Mouse (Mus musculus) granulocyte monocyte progenitor cell, adult 5-6 weeks (primary cell): ENCODE measurements around the gene Cidec. TPM values are rescaled to one million over a fixed set of nuclear protein-coding genes. Genes with fewer than 3 reads are reported as not detected.

Experiments used
- ATAC-seq: replicated peaks from 2 replicates; pipeline ENCODE4 v1.8.0; 2016; ENCODE audit warnings: mild to moderate bottlenecking, moderate TSS enrichment, inconsistent platforms; ENCODE audit not compliant: poor library complexity, severe bottlenecking
- total RNA-seq, 2 experiments: library from RNA; stranded (forward) in 1 of 2; stranded (reverse) in 1 of 2; fragments of 200-712, 200-1000 nt in 1 of 2; fragments of >200 nt in 1 of 2; fragmentation: Nextera tagmentation in 1 of 2; gene quantifications; 2 replicates each; pipeline ENCODE4 v1.2.3; 2014 to 2017

Gene Cidec
- total RNA-seq, 2 experiments from 2014 or later = not detected

DNA sequence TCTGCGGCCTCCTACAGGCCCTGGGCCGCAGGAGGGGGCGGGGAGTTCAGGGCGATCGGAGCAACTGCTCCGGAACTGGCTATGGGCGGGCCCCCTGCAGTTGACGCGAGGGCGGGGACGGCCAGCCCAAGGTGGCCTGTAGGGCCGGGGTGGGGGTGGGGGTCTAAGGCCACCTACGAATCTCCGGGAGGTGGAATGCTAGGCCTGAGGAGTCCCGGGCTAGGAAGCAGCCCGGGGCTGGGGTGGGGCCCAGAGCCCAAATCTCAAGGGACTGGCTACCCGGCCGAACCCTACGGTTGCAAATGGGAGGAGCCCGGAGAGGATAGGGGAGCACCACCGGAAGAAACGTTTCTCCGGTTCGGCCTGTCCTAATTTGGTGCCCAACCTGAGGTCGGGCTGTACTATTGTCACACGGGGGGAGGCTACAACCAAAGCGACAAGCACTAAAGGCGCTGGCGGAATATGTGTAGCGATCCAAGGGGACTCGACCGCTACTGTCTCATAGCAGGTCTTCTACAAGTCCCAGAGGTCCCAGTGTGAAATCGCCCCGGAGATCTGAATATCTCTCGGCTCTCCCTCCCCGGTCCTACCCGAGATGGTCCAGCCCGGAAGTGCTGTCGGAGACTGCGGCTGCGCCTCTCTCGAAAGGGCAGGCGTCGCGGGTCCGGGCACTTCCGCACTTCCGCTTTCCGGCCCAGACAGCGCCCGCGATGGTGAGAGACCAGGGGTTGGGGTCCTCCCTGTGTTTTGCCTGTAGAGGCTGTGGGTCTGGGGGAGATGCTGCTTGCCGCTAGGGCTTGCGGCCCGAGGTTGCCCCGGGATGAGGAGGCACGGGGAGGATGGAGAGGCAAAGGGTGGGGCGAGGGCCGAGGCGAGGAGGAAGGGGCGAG lies 57.8 kb downstream of the Cidec start, which contains the start of the genes Tada3 and Arpc4:
Tada3 (minus strand) TSS at position 388 of the 890 bp plus-strand sequence.
Arpc4 (plus strand) TSS at position 620 of the 890 bp plus-strand sequence.
- peak; percentile 76 for ATAC-seq

DNA sequence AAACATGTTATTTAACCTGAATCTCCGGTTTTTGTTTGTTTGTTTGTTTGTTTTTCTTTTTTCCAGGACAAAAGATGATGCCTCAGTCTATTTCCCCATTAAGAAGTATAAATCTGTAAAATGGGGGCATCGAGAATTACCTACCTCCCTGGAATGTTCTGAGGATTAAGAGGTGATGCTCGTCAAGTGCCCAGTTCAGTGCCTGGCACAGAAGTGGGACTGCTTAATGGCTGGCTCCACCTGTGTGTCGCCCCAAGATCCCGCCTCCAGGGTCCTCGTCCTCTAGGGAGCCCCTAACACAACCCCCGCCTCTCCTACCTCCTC lies 58.4 kb downstream of the Cidec start:
- ATAC-seq = no peak

Other genes starting within 250 kb of the Cidec start
- not detected in 2 replicates for gene Lhfpl4, start 240.4 kb downstream of the Cidec start, total RNA-seq (2014; fragmentation: Nextera tagmentation)
- gene Lhfpl4, start 240.4 kb downstream of the Cidec start, total RNA-seq (2017) = not detected in 2 replicates
- 32.4 and 37.6 TPM in 2 replicates for gene Mtmr14, start 197.9 kb downstream of the Cidec start, total RNA-seq (2014; fragmentation: Nextera tagmentation)
- 31.0 and 40.9 TPM in 2 replicates for gene Mtmr14, start 197.9 kb downstream of the Cidec start, total RNA-seq (2017)
- 0.19 TPM in 1 of 2 replicates, not detected in the other for gene Cpne9, start 153.5 kb downstream of the Cidec start, total RNA-seq (2014; fragmentation: Nextera tagmentation)
- gene Cpne9, start 153.5 kb downstream of the Cidec start, total RNA-seq (2017) = 0.39 TPM in 1 of 2 replicates, not detected in the other
- gene Brpf1, start 128.6 kb downstream of the Cidec start, total RNA-seq (2014; fragmentation: Nextera tagmentation) = 48.4 and 53.2 TPM in 2 replicates
- gene Brpf1, start 128.6 kb downstream of the Cidec start, total RNA-seq (2017) = 40.0 and 43.8 TPM in 2 replicates
- gene Ogg1, start 108.8 kb downstream of the Cidec start, total RNA-seq (2014; fragmentation: Nextera tagmentation) = 13.8 and 17.8 TPM in 2 replicates
- 6.4 and 7.9 TPM in 2 replicates for gene Ogg1, start 108.8 kb downstream of the Cidec start, total RNA-seq (2017)
- 18.7 and 23.0 TPM in 2 replicates for gene Camk1, start 91.8 kb downstream of the Cidec start, total RNA-seq (2014; fragmentation: Nextera tagmentation)
- 17.2 and 18.3 TPM in 2 replicates for gene Camk1, start 91.8 kb downstream of the Cidec start, total RNA-seq (2017)
- 18.9 and 21.0 TPM in 2 replicates for gene Tada3, start 57.9 kb downstream of the Cidec start, total RNA-seq (2014; fragmentation: Nextera tagmentation)
- 9.7 and 13.8 TPM in 2 replicates for gene Tada3, start 57.9 kb downstream of the Cidec start, total RNA-seq (2017)
- 223 and 277 TPM in 2 replicates for gene Arpc4, start 57.6 kb downstream of the Cidec start, total RNA-seq (2014; fragmentation: Nextera tagmentation)
- gene Arpc4, start 57.6 kb downstream of the Cidec start, total RNA-seq (2017) = 211 and 270 TPM in 2 replicates
- 1.5 and 3.1 TPM in 2 replicates for gene Ttll3, start 46.5 kb downstream of the Cidec start, total RNA-seq (2014; fragmentation: Nextera tagmentation)
- 0.26 and 1.8 TPM in 2 replicates for gene Ttll3, start 46.5 kb downstream of the Cidec start, total RNA-seq (2017)
- 10.8 and 15.3 TPM in 2 replicates for gene Rpusd3, start 16.4 kb downstream of the Cidec start, total RNA-seq (2014; fragmentation: Nextera tagmentation)
- gene Rpusd3, start 16.4 kb downstream of the Cidec start, total RNA-seq (2017) = 11.2 and 18.9 TPM in 2 replicates
- gene Jagn1, start 6.8 kb upstream of the Cidec start, total RNA-seq (2014; fragmentation: Nextera tagmentation) = 53.5 and 73.6 TPM in 2 replicates
- gene Jagn1, start 6.8 kb upstream of the Cidec start, total RNA-seq (2017) = 23.2 and 28.3 TPM in 2 replicates
- gene Il17re, start 22.7 kb upstream of the Cidec start, total RNA-seq (2014; fragmentation: Nextera tagmentation) = not detected in 2 replicates
- 0.31 and 0.43 TPM in 2 replicates for gene Il17re, start 22.7 kb upstream of the Cidec start, total RNA-seq (2017)
- gene Il17rc, start 35.7 kb upstream of the Cidec start, total RNA-seq (2014; fragmentation: Nextera tagmentation) = not detected in 2 replicates
- not detected in 2 replicates for gene Il17rc, start 35.7 kb upstream of the Cidec start, total RNA-seq (2017)
- gene Creld1, start 47.5 kb upstream of the Cidec start, total RNA-seq (2014; fragmentation: Nextera tagmentation) = 15.3 and 17.8 TPM in 2 replicates
- 6.7 and 9.4 TPM in 2 replicates for gene Creld1, start 47.5 kb upstream of the Cidec start, total RNA-seq (2017)
- gene Prrt3, start 66.2 kb upstream of the Cidec start, total RNA-seq (2014; fragmentation: Nextera tagmentation) = not detected in 2 replicates
- not detected in 2 replicates for gene Prrt3, start 66.2 kb upstream of the Cidec start, total RNA-seq (2017)
- gene Emc3, start 95.9 kb upstream of the Cidec start, total RNA-seq (2014; fragmentation: Nextera tagmentation) = 47.4 and 48.0 TPM in 2 replicates
- gene Emc3, start 95.9 kb upstream of the Cidec start, total RNA-seq (2017) = 38.7 and 41.8 TPM in 2 replicates
- 23.8 and 27.4 TPM in 2 replicates for gene Fancd2, start 95.9 kb upstream of the Cidec start, total RNA-seq (2014; fragmentation: Nextera tagmentation)
- 28.2 and 33.2 TPM in 2 replicates for gene Fancd2, start 95.9 kb upstream of the Cidec start, total RNA-seq (2017)
- not detected in 2 replicates for gene Fancd2os, start 165.0 kb upstream of the Cidec start, total RNA-seq (2014; fragmentation: Nextera tagmentation)
- gene Fancd2os, start 165.0 kb upstream of the Cidec start, total RNA-seq (2017) = not detected in 2 replicates
- 223 and 247 TPM in 2 replicates for gene Brk1, start 169.0 kb upstream of the Cidec start, total RNA-seq (2014; fragmentation: Nextera tagmentation)
- gene Brk1, start 169.0 kb upstream of the Cidec start, total RNA-seq (2017) = 96.6 and 108 TPM in 2 replicates
- gene Vhl, start 188.2 kb upstream of the Cidec start, total RNA-seq (2014; fragmentation: Nextera tagmentation) = 15.7 and 24.6 TPM in 2 replicates
- 11.0 and 11.3 TPM in 2 replicates for gene Vhl, start 188.2 kb upstream of the Cidec start, total RNA-seq (2017)
- gene Irak2, start 202.7 kb upstream of the Cidec start, total RNA-seq (2014; fragmentation: Nextera tagmentation) = 6.7 and 9.5 TPM in 2 replicates
- gene Irak2, start 202.7 kb upstream of the Cidec start, total RNA-seq (2017) = 6.4 and 17.5 TPM in 2 replicates